Mouse (Mus musculus) lung, adult 2 months (tissue): ENCODE data around the gene Srgap1.

Experiments
- CTCF ChIP-seq: fragments of 200-500 bp; IDR thresholded peaks from 2 replicates; pipeline ENCODE4 v1.5.1; 2011; ENCODE audit warnings: mild to moderate bottlenecking, low read length, control low read depth; ENCODE audit not compliant: insufficient read depth
- POLR2A ChIP-seq: fragments of 200-500 bp; IDR thresholded peaks from 2 replicates; pipeline ENCODE4 v1.6.1; 2011; ENCODE audit warnings: low read depth, mild to moderate bottlenecking, control low read depth, low read length, borderline replicate concordance; ENCODE audit errors: extremely low read depth

DNA sequence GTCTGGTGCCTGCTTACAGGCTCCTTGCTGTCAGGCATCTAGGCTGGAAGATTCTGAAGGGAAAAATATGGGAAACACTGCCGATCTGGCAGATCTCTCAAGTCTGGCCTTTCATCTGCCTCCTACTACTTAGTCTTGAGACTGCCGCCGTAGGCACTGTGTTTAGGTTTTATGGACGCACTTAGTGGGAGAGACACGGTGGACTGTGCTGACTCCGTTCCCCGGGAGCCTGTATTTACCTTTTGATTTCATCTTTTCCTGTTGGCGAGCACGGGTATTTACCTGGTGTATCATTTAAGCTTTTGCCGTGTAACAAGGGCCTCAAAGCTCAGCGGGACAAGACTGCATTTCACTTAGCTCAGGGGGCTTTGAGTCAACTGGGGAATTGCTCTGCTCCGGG is 131.6 kb downstream of the Srgap1 start:
- TF ChIP-seq CTCF = no peak
- no peak for TF ChIP-seq POLR2A
